Mouse (Mus musculus) intestine, embryonic 14.5 days (tissue): ENCODE measurements around the gene Iqsec2. TPM values are rescaled to one million over a fixed set of nuclear protein-coding genes. Genes with fewer than 3 reads are reported as not detected.
A peak's percentile ranks its signal among the peaks of the same experiment; 100 is the strongest.

Source experiments
- ATAC-seq: fragments of 200-750 bp; cut with Nextera tagmentation; replicated peaks from 2 replicates; pipeline ENCODE4 v1.8.0; 2017; ENCODE audit warnings: low read depth, moderate number of reproducible peaks, moderate TSS enrichment, moderate library complexity; ENCODE audit not compliant: low FRiP score, low TSS enrichment
- DNase-seq: peaks from one replicate; pipeline ENCODE4 v3.0.0-alpha.2; 2018; ENCODE audit warnings: low spot score
- H3K27ac ChIP-seq: fragments of 300-500 bp; sonication (generic); 2 replicates; pipeline ENCODE4 v1.5.1; 2014; ENCODE audit warnings: low read depth, mild to moderate bottlenecking, control low read depth
- H3K27me3 ChIP-seq: fragments of 300-500 bp; sonication (generic); replicated peaks from 2 replicates; pipeline ENCODE4 v1.6.1; 2014; ENCODE audit warnings: low read length, control low read depth; ENCODE audit not compliant: control insufficient read depth, insufficient read depth
- H3K36me3 ChIP-seq: fragments of 300-500 bp; sonication (generic); 2 replicates; pipeline ENCODE4 v1.6.1; 2014; ENCODE audit warnings: low read length, control low read depth; ENCODE audit not compliant: control insufficient read depth, insufficient read depth
- H3K4me1 ChIP-seq: fragments of 300-500 bp; sonication (generic); replicated peaks from 2 replicates; pipeline ENCODE4 v1.6.1; 2014; ENCODE audit warnings: low read length, control low read depth, mixed read lengths; ENCODE audit not compliant: control insufficient read depth, insufficient read depth
- H3K4me2 ChIP-seq: fragments of 300-500 bp; sonication (generic); 2 replicates; pipeline ENCODE4 v1.6.1; 2014; ENCODE audit warnings: low read length
- H3K4me3 ChIP-seq: fragments of 300-500 bp; sonication (generic); 2 replicates; pipeline ENCODE4 v1.5.1; 2014; ENCODE audit warnings: low read depth, low read length, control low read depth, mixed read lengths
- H3K9ac ChIP-seq: fragments of 300-500 bp; sonication (generic); 2 replicates; pipeline ENCODE4 v1.6.1; 2014; ENCODE audit warnings: mild to moderate bottlenecking, low read length
- H3K9me3 ChIP-seq: fragments of 300-500 bp; sonication (generic); 2 replicates; pipeline ENCODE4 v1.6.1; 2016; ENCODE audit warnings: low read length, control low read depth; ENCODE audit not compliant: control insufficient read depth
- WGBS: fragments of 180-500 bp; shearing (Covaris S2); extraction: QIAGEN DNeasy Blood & Tissue Kit; methylation state at CpG from one replicate; pipeline ENCODE4 v1.1.7; 2014; 5-methylcytosine and 5-hydroxymethylcytosine counted together
- polyA plus RNA-seq: library from polyadenylated mRNA; unstranded; fragments of >200 nt; fragmentation: Nextera tagmentation; extraction: Ambion mirVana; gene quantifications from 2 replicates; pipeline ENCODE4 v1.2.1, GENCODE M21; 2014

Iqsec2 gene
- polyA plus RNA-seq, 1 experiment from 2014 or later = 3.4 TPM

- Histone ChIP-seq H3K27ac (no peak overlapping the region; the same call in 1 of the 2 replicates), H3K4me2 (no peak overlapping the region), H3K4me1 (no peaks in the 10 kb centered on the region; the same call in 1 of the 2 replicates), H3K36me3 (no peaks in the 10 kb centered on the region), H3K4me3 (no peak overlapping the region), H3K9ac (no peak overlapping the region), H3K9me3 (no peaks in the 10 kb centered on the region), H3K27me3 (peaks cover 26% of the 10 kb centered on the region; the same call in 1 of the 2 replicates)
- 70% methylated on average over 6 of the region's 6 CpGs for WGBS
- ATAC-seq (no peak; the same call in 1 of the 2 replicates), DNase-seq (no peak)
These were observed 27.3 kb downstream of the Iqsec2 start for GRCm38 (mm10) chrX:152171041-152172026.

GRCm38 (mm10) chrX:152172487-152172935 is 28.4 kb downstream of the Iqsec2 start:
- H3K4me3 ChIP-seq = no peak overlapping the region
- 42% methylated on average over 3 of the region's 3 CpGs for WGBS

GRCm38 (mm10) chrX:152175284-152175683 is 31.2 kb downstream of the Iqsec2 start:
- ATAC-seq = peak; percentile 50; the same call in 1 of the 2 replicates
- Histone ChIP-seq H3K4me1 (no peaks in the 10 kb centered on the region; the same call in 1 of the 2 replicates), H3K27me3 (peaks cover 12% of the 10 kb centered on the region; the same call in 1 of the 2 replicates), H3K9ac (no peak overlapping the region), H3K9me3 (no peaks in the 10 kb centered on the region), H3K4me3 (no peak overlapping the region), H3K4me2 (no peak overlapping the region), H3K36me3 (no peaks in the 10 kb centered on the region), H3K27ac (no peak overlapping the region)
- DNase-seq = peak; percentile 68
- 33% methylated on average over 3 of the region's 3 CpGs for WGBS

More at GRCm38 (mm10) chrX:152172487-152172935, 28.4 kb downstream of the Iqsec2 start:
- Histone ChIP-seq H3K4me2 (no peak overlapping the region), H3K4me1 (no peaks in the 10 kb centered on the region; the same call in 1 of the 2 replicates), H3K9me3 (no peaks in the 10 kb centered on the region), H3K27ac (no peak overlapping the region), H3K27me3 (peaks cover 17% of the 10 kb centered on the region; the same call in 1 of the 2 replicates), H3K9ac (no peak overlapping the region), H3K36me3 (no peaks in the 10 kb centered on the region)
- DNase-seq (no peak), ATAC-seq (no peak)

GRCm38 (mm10) chrX:152177897-152178296 is 33.8 kb downstream of the Iqsec2 start:
- H3K4me3 ChIP-seq = no peak overlapping the region
- H3K9me3 ChIP-seq = no peaks in the 10 kb centered on the region
- DNase-seq (no peak), ATAC-seq (no peak)
- H3K27me3 ChIP-seq = peaks cover 3% of the 10 kb centered on the region; the same call in 1 of the 2 replicates
- H3K4me2 ChIP-seq = no peak overlapping the region
- no peak overlapping the region for H3K27ac ChIP-seq
- no peaks in the 10 kb centered on the region for H3K36me3 ChIP-seq
- H3K4me1 ChIP-seq = no peaks in the 10 kb centered on the region
- WGBS = 89% methylated on average over 2 of the region's 2 CpGs
- no peak overlapping the region for H3K9ac ChIP-seq

GRCm38 (mm10) chrX:152178843-152179545 is 34.9 kb downstream of the Iqsec2 start:
- Histone ChIP-seq H3K27me3 (peaks cover 3% of the 10 kb centered on the region; the same call in 1 of the 2 replicates), H3K27ac (no peak overlapping the region), H3K4me2 (peak overlapping the region; percentile 33), H3K9me3 (no peaks in the 10 kb centered on the region), H3K4me3 (peak overlapping the region; percentile 27; the same call in 1 of the 2 replicates), H3K36me3 (no peaks in the 10 kb centered on the region), H3K9ac (no peak overlapping the region), H3K4me1 (no peaks in the 10 kb centered on the region)
- DNase-seq (peak; percentile 67), ATAC-seq (peak; percentile 70; the same call in 1 of the 2 replicates)
- WGBS = 54% methylated on average over 7 of the region's 8 CpGs

GRCm38 (mm10) chrX:152179670-152180656 is 35.9 kb downstream of the Iqsec2 start:
- H3K9me3 ChIP-seq = no peaks in the 10 kb centered on the region
- DNase-seq = no peak
- H3K36me3 ChIP-seq = no peaks in the 10 kb centered on the region
- H3K27ac ChIP-seq = no peak overlapping the region
- 60% methylated on average over 7 of the region's 7 CpGs for WGBS
- no peak overlapping the region for H3K4me2 ChIP-seq
- H3K9ac ChIP-seq = no peak overlapping the region
- no peaks in the 10 kb centered on the region for H3K4me1 ChIP-seq
- no peak overlapping the region for H3K4me3 ChIP-seq
- 0 out of 2 replicates have a peak, but pooled peaks cover 3% of the 10 kb centered on the region for H3K27me3 ChIP-seq
- ATAC-seq = no peak

- no peaks in the 10 kb centered on the region for H3K9me3 ChIP-seq
- ATAC-seq (no peak), DNase-seq (no peak)
- peaks cover 31% of the 10 kb centered on the region for H3K27me3 ChIP-seq
- H3K4me3 ChIP-seq = no peak overlapping the region
- H3K36me3 ChIP-seq = no peaks in the 10 kb centered on the region
- H3K4me1 ChIP-seq = no peaks in the 10 kb centered on the region
- H3K9ac ChIP-seq = no peak overlapping the region
- H3K4me2 ChIP-seq = no peak overlapping the region
- H3K27ac ChIP-seq = no peak overlapping the region
These were observed 43.1 kb downstream of the Iqsec2 start for GRCm38 (mm10) chrX:152187151-152187550.
